Mouse (Mus musculus): ENCODE measurements around the gene Tprn. TPM values are rescaled to one million over a fixed set of nuclear protein-coding genes. Genes with fewer than 3 reads are reported as not detected.
"Not testable (repeated sequence)": the region's sequence is repeated elsewhere in the genome, so short reads cannot be mapped to it uniquely, and the experiment has no call there.

The Tprn gene
- polyA plus RNA-seq, 1 experiment from 2014 or later: 3.3 TPM

- H3K9me3 ChIP-seq (replicated peaks; ENCODE audit: control insufficient read depth, low read length); H3K27ac ChIP-seq (ENCODE audit: low read depth, low read length); H3K9ac ChIP-seq (ENCODE audit: low read depth, low read length); H3K27me3 ChIP-seq (ENCODE audit: control insufficient read depth, insufficient read depth, low read length); ATAC-seq (replicated peaks; ENCODE audit: insufficient number of reproducible peaks, low FRiP score, low TSS enrichment); H3K36me3 ChIP-seq (ENCODE audit: control insufficient read depth, insufficient read depth, low read length): not testable (repeated sequence)
- Histone ChIP-seq H3K4me2 (peak overlapping the region; percentile 96), H3K4me3 (ENCODE audit: low read depth, low read length) (peak overlapping the region; percentile 100), H3K4me1 (ENCODE audit: control insufficient read depth, insufficient read depth, low read length) (peaks cover 10% of the 10 kb centered on the region)
- WGBS (ENCODE audit: insufficient replicate concordance): 59% methylated on average over 11 of the region's 12 CpGs
Measured at GRCm38 (mm10) chr2:25256443-25257109, 5.8 kb upstream of the Tprn start.

GRCm38 (mm10) chr2:25257250-25257649 is 5.2 kb upstream of the Tprn start:
- not testable (repeated sequence) for ATAC-seq (replicated peaks; ENCODE audit: insufficient number of reproducible peaks, low FRiP score, low TSS enrichment); H3K27me3 ChIP-seq (ENCODE audit: control insufficient read depth, insufficient read depth, low read length)

GRCm38 (mm10) chr2:25258887-25259286 is 3.5 kb upstream of the Tprn start:
- H3K4me3 ChIP-seq (ENCODE audit: low read depth, low read length): no peak overlapping the region
- H3K27me3 ChIP-seq (ENCODE audit: control insufficient read depth, insufficient read depth, low read length): peaks cover 6% of the 10 kb centered on the region
- no peaks in the 10 kb centered on the region for H3K36me3 ChIP-seq (ENCODE audit: control insufficient read depth, insufficient read depth, low read length)
- no peak overlapping the region for H3K9ac ChIP-seq (ENCODE audit: low read depth, low read length)
- H3K9me3 ChIP-seq (replicated peaks; ENCODE audit: control insufficient read depth, low read length): no peaks in the 10 kb centered on the region
- no peak overlapping the region for H3K27ac ChIP-seq (ENCODE audit: low read depth, low read length)
- WGBS (ENCODE audit: insufficient replicate concordance): 49% methylated on average over 2 of the region's 2 CpGs
- ATAC-seq (replicated peaks; ENCODE audit: insufficient number of reproducible peaks, low FRiP score, low TSS enrichment): no peak
- peaks cover 19% of the 10 kb centered on the region for H3K4me1 ChIP-seq (ENCODE audit: control insufficient read depth, insufficient read depth, low read length)
- no peak overlapping the region for H3K4me2 ChIP-seq

More at GRCm38 (mm10) chr2:25257250-25257649, 5.2 kb upstream of the Tprn start:
- not testable (repeated sequence) for H3K27ac ChIP-seq (ENCODE audit: low read depth, low read length); H3K4me3 ChIP-seq (ENCODE audit: low read depth, low read length); H3K4me2 ChIP-seq; H3K36me3 ChIP-seq (ENCODE audit: control insufficient read depth, insufficient read depth, low read length); H3K9me3 ChIP-seq (replicated peaks; ENCODE audit: control insufficient read depth, low read length); H3K9ac ChIP-seq (ENCODE audit: low read depth, low read length)
- peaks cover 10% of the 10 kb centered on the region for H3K4me1 ChIP-seq (ENCODE audit: control insufficient read depth, insufficient read depth, low read length)
- WGBS (ENCODE audit: insufficient replicate concordance): 78% methylated on average over 5 of the region's 5 CpGs

- 38% methylated on average over 12 of the region's 12 CpGs for WGBS (ENCODE audit: insufficient replicate concordance)
- H3K27me3 ChIP-seq (ENCODE audit: control insufficient read depth, insufficient read depth, low read length): peaks cover 16% of the 10 kb centered on the region
- ATAC-seq (replicated peaks; ENCODE audit: insufficient number of reproducible peaks, low FRiP score, low TSS enrichment): no peak
- H3K4me1 ChIP-seq (ENCODE audit: control insufficient read depth, insufficient read depth, low read length): peaks cover 26% of the 10 kb centered on the region
- no peaks in the 10 kb centered on the region for H3K9me3 ChIP-seq (replicated peaks; ENCODE audit: control insufficient read depth, low read length)
- no peak overlapping the region for H3K27ac ChIP-seq (ENCODE audit: low read depth, low read length)
- H3K9ac ChIP-seq (ENCODE audit: low read depth, low read length): peak overlapping the region; percentile 72
- H3K36me3 ChIP-seq (ENCODE audit: control insufficient read depth, insufficient read depth, low read length): no peaks in the 10 kb centered on the region
- peak overlapping the region; percentile 100 for H3K4me2 ChIP-seq
- peak overlapping the region; percentile 83 for H3K4me3 ChIP-seq (ENCODE audit: low read depth, low read length)
Measured at GRCm38 (mm10) chr2:25261870-25262269, 548 bp upstream of the Tprn start.

GRCm38 (mm10) chr2:25262795-25263622 is 591 bp downstream of the Tprn start:
- peaks cover 29% of the 10 kb centered on the region for H3K4me1 ChIP-seq (ENCODE audit: control insufficient read depth, insufficient read depth, low read length)
- ATAC-seq (replicated peaks; ENCODE audit: insufficient number of reproducible peaks, low FRiP score, low TSS enrichment): peak; percentile 3; the same call in 1 of the 2 replicates
- peaks cover 16% of the 10 kb centered on the region for H3K27me3 ChIP-seq (ENCODE audit: control insufficient read depth, insufficient read depth, low read length)
- peak overlapping the region; percentile 100 for H3K4me2 ChIP-seq
- peak overlapping the region; percentile 78 for H3K9ac ChIP-seq (ENCODE audit: low read depth, low read length)
- no peak overlapping the region for H3K27ac ChIP-seq (ENCODE audit: low read depth, low read length)
- no peaks in the 10 kb centered on the region for H3K36me3 ChIP-seq (ENCODE audit: control insufficient read depth, insufficient read depth, low read length)
- H3K4me3 ChIP-seq (ENCODE audit: low read depth, low read length): peak overlapping the region; percentile 83
- WGBS (ENCODE audit: insufficient replicate concordance): under 1% methylated on average over 82 of the region's 82 CpGs
- H3K9me3 ChIP-seq (replicated peaks; ENCODE audit: control insufficient read depth, low read length): no peaks in the 10 kb centered on the region

- WGBS (ENCODE audit: insufficient replicate concordance): 19% methylated on average over 12 of the region's 12 CpGs
- peak overlapping the region; percentile 100 for H3K4me2 ChIP-seq
- no peak for ATAC-seq (replicated peaks; ENCODE audit: insufficient number of reproducible peaks, low FRiP score, low TSS enrichment)
- no peaks in the 10 kb centered on the region for H3K9me3 ChIP-seq (replicated peaks; ENCODE audit: control insufficient read depth, low read length)
- peak overlapping the region; percentile 83 for H3K4me3 ChIP-seq (ENCODE audit: low read depth, low read length)
- peaks cover 29% of the 10 kb centered on the region for H3K4me1 ChIP-seq (ENCODE audit: control insufficient read depth, insufficient read depth, low read length)
- H3K36me3 ChIP-seq (ENCODE audit: control insufficient read depth, insufficient read depth, low read length): 0 out of 2 replicates have a peak, but pooled peaks cover 2% of the 10 kb centered on the region
- peak overlapping the region; percentile 78; the same call in 1 of the 2 replicates for H3K9ac ChIP-seq (ENCODE audit: low read depth, low read length)
- H3K27me3 ChIP-seq (ENCODE audit: control insufficient read depth, insufficient read depth, low read length): peaks cover 16% of the 10 kb centered on the region
- H3K27ac ChIP-seq (ENCODE audit: low read depth, low read length): no peak overlapping the region
Measured at GRCm38 (mm10) chr2:25263623-25264285, 1.3 kb downstream of the Tprn start.

GRCm38 (mm10) chr2:25264286-25264660 is 1.9 kb downstream of the Tprn start:
- Histone ChIP-seq H3K36me3 (ENCODE audit: control insufficient read depth, insufficient read depth, low read length) (0 out of 2 replicates have a peak, but pooled peaks cover 7% of the 10 kb centered on the region), H3K9ac (ENCODE audit: low read depth, low read length) (no peak overlapping the region), H3K4me1 (ENCODE audit: control insufficient read depth, insufficient read depth, low read length) (peaks cover 29% of the 10 kb centered on the region), H3K4me2 (peak overlapping the region; percentile 100; the same call in 1 of the 2 replicates), H3K4me3 (ENCODE audit: low read depth, low read length) (no peak overlapping the region), H3K27ac (ENCODE audit: low read depth, low read length) (no peak overlapping the region), H3K9me3 (replicated peaks; ENCODE audit: control insufficient read depth, low read length) (no peaks in the 10 kb centered on the region), H3K27me3 (ENCODE audit: control insufficient read depth, insufficient read depth, low read length) (peaks cover 16% of the 10 kb centered on the region)
- no peak for ATAC-seq (replicated peaks; ENCODE audit: insufficient number of reproducible peaks, low FRiP score, low TSS enrichment)
- 71% methylated on average over 5 of the region's 5 CpGs for WGBS (ENCODE audit: insufficient replicate concordance)

- Histone ChIP-seq H3K4me1 (ENCODE audit: control insufficient read depth, insufficient read depth, low read length) (peaks cover 29% of the 10 kb centered on the region), H3K27ac (ENCODE audit: low read depth, low read length) (no peak overlapping the region), H3K9me3 (replicated peaks; ENCODE audit: control insufficient read depth, low read length) (no peaks in the 10 kb centered on the region), H3K9ac (ENCODE audit: low read depth, low read length) (no peak overlapping the region), H3K36me3 (ENCODE audit: control insufficient read depth, insufficient read depth, low read length) (peaks cover 8% of the 10 kb centered on the region; the same call in 1 of the 2 replicates), H3K4me2 (peak overlapping the region; percentile 19; the same call in 1 of the 2 replicates), H3K27me3 (ENCODE audit: control insufficient read depth, insufficient read depth, low read length) (peaks cover 16% of the 10 kb centered on the region), H3K4me3 (ENCODE audit: low read depth, low read length) (no peak overlapping the region)
- WGBS (ENCODE audit: insufficient replicate concordance): 69% methylated on average over 3 of the region's 3 CpGs
- no peak for ATAC-seq (replicated peaks; ENCODE audit: insufficient number of reproducible peaks, low FRiP score, low TSS enrichment)
Measured at GRCm38 (mm10) chr2:25264851-25265250, 2.4 kb downstream of the Tprn start.
